Mouse (Mus musculus): ENCODE measurements around the gene Cnnm3. TPM values are rescaled to one million over a fixed set of nuclear protein-coding genes. Genes with fewer than 3 reads are reported as not detected.

The Cnnm3 gene
- total RNA-seq, 1 experiment from 2014 or later: 20.8 TPM

DNA sequence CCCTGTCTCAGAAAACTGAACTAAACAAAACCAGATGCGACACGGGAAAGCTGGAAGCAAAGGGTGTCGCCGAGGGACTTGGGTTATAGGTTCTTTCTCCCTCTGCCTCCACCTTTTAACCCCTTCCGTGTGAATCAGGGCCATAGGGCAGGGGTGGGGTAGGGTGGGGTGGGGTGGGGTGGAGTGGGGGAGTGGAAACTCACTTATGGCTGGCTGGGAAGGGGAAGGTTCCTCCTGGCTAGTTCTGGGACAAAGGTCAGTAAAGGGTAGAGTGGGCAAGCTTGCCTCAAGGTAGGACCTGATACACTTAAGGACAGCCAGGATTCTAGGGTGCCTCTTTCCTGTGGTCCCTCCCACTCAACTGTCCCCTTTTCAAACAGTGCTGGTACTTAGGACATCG is 18.4 kb upstream of the Cnnm3 start:
- ATAC-seq (ENCODE audit: extremely low read depth, insufficient number of reproducible peaks, low FRiP score, poor library complexity, severe bottlenecking): no peak

DNA sequence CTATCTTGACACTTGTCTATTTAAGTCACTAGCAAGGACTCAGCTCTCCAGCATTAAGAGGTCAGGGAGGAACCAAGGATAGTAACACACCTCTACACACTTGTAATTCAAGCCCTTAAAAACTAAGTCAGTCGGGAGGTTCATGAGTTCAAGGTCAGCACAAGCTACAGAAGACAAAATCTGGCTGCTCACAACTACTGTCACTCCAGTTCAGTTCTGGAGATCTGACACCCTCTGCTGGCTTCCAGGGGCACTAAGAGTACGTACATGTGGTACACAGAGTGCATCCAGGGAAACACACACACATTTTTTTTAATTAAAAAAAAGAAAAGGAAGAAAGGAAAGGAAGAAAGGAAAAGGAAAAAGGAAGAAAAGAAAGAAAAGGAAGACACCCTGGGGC is 14.9 kb upstream of the Cnnm3 start:
- ATAC-seq (ENCODE audit: extremely low read depth, insufficient number of reproducible peaks, low FRiP score, poor library complexity, severe bottlenecking): no peak

DNA sequence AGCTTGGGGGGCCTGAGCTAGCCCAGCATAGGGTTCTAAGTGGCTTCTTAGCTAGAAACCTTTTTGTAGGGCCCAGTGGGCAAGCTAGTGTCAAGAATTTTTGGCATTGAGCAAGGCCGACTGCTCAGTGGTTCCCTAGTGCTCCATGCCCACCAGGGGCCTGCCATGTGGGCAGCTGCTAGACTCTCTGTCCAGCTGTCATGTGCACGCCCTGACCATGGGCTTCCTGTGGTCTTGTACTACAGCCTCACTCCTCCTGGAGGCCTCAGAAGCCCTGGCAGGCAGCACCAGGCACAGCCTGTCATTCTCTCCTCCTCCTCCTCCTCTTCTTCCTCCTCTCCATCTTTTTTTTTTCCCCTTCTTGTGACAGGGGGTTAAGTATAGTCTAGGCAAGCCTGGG is 14.4 kb upstream of the Cnnm3 start:
- ATAC-seq (ENCODE audit: extremely low read depth, insufficient number of reproducible peaks, low FRiP score, poor library complexity, severe bottlenecking): no peak

DNA sequence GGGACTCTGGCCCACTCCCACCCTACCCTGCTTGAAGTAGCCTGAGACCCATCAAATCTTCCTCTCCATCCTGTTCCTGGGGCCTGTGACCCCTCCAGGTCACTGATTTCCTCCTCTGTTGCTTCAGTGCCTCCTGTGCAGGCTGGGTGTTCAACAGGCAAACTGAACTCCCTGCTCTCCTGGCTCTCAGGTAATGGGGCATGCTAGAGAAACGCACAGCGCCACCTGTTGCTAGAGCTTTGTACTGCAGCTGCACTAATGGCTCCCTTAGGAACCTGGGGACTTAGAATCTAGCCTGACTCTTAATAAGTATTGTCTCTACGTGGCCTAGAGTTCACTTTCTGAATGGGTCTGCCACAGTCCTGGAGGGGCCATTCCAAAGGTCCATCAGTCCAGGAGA is 10.4 kb upstream of the Cnnm3 start:
- ATAC-seq (ENCODE audit: extremely low read depth, insufficient number of reproducible peaks, low FRiP score, poor library complexity, severe bottlenecking): peak; percentile 76

DNA sequence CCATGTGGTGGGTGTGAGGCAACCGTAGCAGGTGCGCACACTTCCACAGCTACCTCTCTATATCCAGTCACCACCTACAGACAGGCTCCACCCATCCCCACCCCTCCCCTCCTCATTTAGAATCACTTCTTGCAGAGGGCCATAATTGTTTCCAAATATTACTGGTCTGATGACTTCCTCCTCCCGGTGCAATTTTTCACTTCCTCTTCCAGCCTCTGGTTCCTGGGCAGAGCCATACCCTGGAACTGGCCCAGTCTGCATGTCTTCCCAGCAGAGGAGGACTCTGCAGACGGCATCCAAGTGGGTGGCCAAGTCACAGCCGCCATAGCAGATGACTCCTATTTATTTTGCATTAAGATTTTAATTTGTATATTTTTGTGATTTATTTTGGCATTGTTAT is 3.4 kb upstream of the Cnnm3 start:
- ATAC-seq (ENCODE audit: extremely low read depth, insufficient number of reproducible peaks, low FRiP score, poor library complexity, severe bottlenecking): peak; percentile 31; the same call in 1 of the 2 replicates

DNA sequence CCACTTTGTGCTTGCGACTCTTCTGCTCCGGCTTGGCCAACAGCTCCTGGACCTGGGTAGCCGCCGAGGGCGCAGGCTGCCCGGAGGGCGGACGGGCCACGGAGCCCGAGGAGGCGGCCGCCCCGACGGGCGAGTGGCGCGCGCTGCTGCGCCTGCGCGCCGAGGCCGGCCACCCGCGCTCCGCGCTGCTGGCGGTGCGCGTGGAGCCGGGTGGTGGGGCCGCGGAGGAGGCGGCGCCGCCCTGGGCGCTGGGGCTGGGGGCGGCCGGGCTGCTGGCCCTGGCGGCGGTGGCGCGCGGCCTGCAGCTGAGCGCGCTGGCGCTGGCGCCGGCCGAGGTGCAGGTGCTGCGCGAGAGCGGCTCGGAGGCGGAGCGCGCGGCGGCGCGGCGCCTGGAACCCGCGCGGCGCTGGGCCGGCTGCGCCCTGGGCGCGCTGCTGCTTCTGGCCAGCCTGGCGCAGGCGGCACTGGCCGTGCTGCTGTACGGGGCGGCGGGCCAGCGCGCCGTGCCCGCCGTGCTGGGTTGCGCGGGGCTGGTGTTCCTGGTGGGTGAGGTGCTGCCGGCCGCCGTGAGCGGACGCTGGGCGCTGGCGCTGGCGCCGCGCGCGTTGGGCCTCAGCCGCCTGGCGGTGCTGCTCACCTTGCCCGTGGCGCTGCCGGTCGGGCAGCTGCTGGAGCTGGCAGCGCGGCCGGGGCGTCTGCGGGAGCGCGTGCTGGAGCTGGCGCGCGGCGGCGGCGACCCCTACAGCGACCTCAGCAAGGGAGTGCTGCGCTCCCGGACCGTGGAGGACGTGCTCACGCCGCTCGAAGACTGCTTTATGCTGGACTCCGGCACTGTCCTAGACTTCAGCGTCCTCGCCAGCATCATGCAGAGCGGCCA is 660 bp downstream of the Cnnm3 start:
- ATAC-seq (ENCODE audit: extremely low read depth, insufficient number of reproducible peaks, low FRiP score, poor library complexity, severe bottlenecking): no peak

DNA sequence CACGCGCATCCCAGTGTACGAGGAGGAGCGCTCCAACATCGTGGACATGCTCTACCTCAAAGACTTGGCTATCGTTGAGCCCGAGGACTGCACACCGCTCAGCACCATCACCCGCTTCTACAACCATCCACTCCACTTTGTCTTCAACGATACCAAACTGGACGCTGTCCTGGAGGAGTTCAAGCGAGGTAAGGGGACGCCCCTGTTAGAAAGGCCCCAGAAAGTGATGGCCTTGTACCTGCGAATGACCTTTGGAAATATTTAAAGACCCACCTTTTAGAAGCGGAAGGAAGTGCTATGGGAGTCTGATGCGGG is 1.3 kb downstream of the Cnnm3 start:
- ATAC-seq (ENCODE audit: extremely low read depth, insufficient number of reproducible peaks, low FRiP score, poor library complexity, severe bottlenecking): no peak

DNA sequence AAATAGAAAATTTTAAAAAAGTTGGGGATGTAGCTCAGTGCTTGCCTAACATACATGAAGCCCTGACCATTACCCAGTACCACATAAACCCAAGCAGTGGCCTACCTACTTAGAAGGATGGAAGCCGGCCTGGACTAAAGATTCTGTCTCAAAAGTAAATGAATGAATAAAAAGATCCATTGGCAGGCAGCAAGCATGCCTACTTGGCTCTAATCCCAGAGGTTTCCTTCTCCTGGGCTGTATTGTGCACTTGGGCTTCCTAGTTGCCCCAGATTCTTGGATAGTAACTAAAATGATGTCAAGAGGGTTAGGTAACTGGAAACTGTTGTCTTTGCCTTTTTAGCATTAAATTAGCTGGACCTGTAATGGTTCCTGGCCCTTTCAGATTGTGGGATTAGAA is 1.6 kb downstream of the Cnnm3 start:
- ATAC-seq (ENCODE audit: extremely low read depth, insufficient number of reproducible peaks, low FRiP score, poor library complexity, severe bottlenecking): no peak

DNA sequence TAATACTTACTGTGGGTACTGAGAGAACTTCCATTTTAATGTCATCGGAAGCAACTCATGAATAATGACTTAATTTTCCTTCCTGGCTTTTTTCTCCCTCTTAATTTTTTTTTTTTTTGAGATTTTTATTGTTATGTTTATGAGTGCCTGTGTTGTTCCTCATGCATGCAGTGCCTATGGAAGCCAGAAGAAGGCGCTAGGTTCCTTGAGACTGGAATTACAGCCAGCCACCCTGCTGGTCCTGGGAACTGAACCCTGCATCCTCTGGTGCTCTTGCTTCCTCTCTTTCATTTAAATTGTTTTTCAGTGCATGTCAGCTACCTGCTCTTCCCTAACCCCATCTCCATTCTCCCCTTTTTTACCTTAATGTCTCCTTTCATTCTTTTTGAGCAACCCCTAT is 2.1 kb downstream of the Cnnm3 start:
- ATAC-seq (ENCODE audit: extremely low read depth, insufficient number of reproducible peaks, low FRiP score, poor library complexity, severe bottlenecking): no peak

DNA sequence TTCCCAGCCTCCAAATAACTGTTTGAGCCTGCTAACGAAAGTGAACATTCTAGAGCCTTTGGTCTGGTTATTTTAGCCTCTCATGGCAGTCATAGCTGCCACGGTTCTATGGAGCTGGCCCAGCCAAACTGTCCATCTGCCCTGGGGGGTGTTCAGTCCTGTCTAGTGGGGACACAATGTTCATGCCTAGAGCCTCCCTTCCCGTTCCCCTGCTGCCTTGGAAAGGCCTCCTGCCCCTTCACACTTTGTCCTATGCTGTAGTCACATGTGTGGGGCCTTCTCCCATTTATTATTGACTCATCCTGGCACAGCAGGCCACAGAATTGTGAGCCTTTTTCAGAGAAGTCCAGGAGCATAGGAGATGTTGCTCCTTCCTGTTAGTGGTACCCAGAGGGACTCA is 6.6 kb downstream of the Cnnm3 start:
- ATAC-seq (ENCODE audit: extremely low read depth, insufficient number of reproducible peaks, low FRiP score, poor library complexity, severe bottlenecking): no peak

DNA sequence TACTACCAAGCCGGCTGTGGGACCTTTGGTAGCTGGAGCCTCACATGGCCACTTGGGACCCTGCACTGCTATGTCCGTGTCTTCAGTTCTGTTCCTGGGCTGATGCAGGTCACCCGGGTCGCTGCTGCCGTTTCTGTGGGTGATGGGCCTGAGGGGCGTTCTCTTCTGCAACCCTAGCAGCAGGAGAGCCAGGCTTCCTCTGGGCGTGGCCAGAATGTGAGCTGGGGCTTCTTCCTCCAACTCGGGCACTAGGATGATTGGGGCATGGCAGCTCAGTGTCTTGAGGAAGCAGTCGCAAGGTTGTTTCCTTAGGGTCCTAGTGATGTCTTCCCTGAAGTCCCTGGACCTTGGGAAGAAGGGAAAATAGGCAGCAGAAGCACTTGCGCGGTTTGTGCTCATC is 8.0 kb downstream of the Cnnm3 start:
- no peak for ATAC-seq (ENCODE audit: extremely low read depth, insufficient number of reproducible peaks, low FRiP score, poor library complexity, severe bottlenecking)

DNA sequence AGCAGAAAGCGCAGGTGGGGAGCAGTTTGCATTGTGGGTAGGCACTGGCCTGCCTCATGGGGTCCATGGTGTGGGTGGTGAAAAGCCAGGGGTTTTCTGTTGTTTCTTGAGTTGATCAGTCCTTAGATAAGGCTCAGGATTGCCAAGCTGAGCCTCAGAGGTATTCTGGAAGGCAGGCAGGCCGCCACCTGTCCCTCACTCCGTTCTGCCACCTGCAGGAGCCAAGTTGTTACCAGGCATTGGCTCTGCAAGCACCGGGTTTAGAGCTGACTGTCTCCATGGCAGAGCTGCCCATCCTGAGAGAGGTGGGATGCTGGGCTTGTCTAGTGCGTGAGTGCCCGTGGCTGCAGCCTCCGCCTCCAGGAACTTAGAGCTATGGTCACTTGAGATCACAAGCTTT is 10.5 kb downstream of the Cnnm3 start:
- ATAC-seq (ENCODE audit: extremely low read depth, insufficient number of reproducible peaks, low FRiP score, poor library complexity, severe bottlenecking): no peak

DNA sequence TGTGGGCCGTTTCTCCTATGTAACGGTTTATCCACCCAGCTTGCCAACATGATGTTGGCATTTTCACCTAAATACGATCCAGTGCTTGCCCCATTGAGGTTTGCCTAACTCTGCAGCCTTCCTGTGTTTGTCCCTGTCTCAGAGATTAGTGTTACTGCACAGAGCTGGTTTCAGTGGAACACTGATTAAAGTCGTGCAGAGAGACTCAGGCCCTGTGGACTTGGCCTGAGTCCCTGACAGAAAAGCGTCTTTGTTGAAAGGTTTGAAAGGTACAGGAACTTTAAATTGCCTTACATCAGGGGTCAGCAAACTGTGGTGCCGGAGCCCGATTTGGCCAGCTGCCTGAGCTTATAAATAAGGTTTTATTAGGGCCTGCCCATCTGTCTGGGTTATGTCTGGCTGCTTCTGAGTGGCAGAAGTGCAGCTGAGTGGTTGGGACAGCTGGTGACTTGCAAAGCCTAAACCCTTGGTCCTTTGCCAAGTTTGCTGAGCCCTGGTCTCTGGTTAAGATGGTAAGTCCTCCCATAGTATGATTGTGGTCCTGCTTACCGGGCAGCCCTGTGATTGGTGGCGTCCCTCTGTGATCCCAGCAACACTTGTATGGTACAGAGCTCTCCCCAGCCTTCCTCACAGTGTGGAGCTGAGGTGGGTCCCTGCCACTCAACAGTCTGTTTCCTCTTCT is 11.8 kb downstream of the Cnnm3 start:
- ATAC-seq (ENCODE audit: extremely low read depth, insufficient number of reproducible peaks, low FRiP score, poor library complexity, severe bottlenecking): no peak

DNA sequence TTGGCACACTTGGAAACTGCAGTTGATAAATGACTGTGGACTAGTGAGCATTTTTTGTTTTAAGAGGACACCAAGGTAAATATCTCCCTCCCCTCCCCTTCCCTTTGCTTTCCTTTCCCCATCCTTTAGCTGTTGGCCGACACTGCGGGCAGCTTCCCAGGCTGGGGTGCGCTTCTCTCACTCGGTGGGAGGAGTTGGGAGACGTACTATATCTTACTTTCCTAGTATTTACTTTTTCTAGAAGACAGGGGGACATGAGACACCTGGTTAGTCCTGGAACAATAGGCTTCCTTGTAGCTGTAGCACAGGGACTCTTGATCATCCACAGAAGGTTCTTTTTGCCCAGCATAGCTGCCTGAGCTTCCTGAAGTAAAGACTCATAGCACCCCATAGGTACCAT is 12.4 kb downstream of the Cnnm3 start:
- ATAC-seq (ENCODE audit: extremely low read depth, insufficient number of reproducible peaks, low FRiP score, poor library complexity, severe bottlenecking): no peak

DNA sequence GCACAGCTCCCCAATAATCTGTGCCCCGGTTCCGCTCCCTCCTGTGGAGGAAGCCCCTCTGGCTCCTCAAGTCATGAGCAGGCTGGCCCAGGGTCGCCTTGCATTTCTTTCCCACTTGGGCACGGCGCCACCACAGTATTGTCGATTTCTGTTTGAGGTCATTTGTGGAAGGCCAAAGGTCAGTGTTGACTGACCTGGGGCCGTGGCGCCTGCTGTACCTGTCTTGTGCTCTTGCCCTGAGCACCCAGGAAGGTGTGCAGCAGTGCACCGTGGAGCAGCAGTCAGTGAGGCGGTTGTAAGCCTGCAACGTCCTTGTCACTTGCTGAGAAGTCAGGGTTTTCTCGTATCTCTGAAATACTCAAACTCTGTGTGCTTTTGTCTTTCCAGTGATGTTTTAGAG is 14.1 kb downstream of the Cnnm3 start:
- no peak for ATAC-seq (ENCODE audit: extremely low read depth, insufficient number of reproducible peaks, low FRiP score, poor library complexity, severe bottlenecking)

DNA sequence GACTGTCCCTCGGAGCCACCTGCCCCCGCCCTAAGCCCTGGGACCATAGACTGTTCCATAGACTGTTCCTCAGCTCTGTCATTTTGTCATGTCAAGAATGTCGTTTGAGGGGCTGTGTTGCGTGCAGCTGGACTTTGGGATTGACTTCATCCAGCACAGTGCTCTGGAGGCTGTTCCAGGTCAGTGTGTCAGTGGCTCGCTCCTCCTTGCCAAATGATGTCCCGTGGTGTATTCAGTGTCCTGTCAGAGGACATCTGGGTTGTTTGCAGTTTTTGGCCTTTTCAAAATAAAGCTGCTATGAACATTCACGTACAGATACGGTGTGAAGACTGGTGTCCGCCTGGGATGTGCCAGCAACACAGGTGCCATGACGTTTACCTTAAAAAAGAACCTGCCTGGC is 15.2 kb downstream of the Cnnm3 start:
- no peak for ATAC-seq (ENCODE audit: extremely low read depth, insufficient number of reproducible peaks, low FRiP score, poor library complexity, severe bottlenecking)

DNA sequence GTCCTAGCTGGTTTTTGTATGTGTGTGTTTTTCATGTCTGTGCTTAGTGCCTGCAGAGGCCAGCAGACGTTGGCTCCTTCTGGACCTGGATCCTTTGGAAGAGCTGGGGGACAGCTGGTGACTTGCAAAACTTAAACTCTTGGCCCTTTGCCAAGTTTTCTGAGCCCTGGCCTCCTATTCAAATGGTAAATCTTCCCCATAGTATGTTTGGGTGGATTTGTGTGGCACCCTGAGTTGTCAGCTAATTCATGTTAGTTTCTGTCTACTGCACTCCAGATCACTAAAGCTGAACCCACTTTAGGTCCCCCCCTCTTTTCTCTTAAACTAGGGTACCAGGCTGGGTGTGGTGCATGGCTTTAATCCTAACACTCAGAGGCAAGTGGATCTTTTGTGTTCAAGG is 16.7 kb downstream of the Cnnm3 start:
- ATAC-seq (ENCODE audit: extremely low read depth, insufficient number of reproducible peaks, low FRiP score, poor library complexity, severe bottlenecking): no peak

DNA sequence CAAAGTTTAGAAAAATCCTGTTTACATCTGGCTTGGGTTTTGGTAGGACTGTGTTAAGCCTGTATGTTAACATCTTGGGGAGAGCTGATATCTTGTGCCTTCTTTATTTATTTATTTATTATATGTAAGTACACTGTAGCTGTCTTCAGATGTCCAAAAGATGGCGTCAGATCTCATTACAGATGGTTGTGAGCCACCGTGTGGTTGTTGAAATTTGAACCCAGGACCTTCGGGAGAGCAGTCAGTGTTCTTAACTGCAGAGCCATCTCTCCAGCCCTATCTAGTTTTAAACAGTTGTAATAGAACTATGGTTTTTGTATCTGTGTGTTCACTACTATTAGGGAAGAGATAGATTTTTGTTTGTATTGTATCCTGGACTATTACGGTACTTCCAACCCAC is 17.6 kb downstream of the Cnnm3 start:
- ATAC-seq (ENCODE audit: extremely low read depth, insufficient number of reproducible peaks, low FRiP score, poor library complexity, severe bottlenecking): no peak

DNA sequence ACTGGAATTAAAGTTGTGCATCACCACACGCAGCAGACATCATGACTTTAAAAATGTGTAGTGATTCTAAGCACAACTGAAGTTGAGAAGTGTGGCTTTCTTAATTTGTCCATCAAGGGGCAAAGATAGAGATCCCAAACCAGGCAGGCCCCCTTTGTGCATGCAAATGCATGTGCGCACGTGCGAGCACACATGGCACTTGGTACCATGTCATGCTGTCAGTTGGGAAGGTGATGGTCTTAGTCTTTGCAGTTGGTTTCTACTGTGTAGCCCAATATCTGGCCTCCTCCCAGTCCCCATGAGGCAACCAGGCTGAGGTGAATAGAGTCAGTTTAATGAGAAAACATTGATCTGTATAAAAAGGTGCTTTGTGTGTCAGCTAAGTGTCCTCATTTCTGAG is 18.2 kb downstream of the Cnnm3 start:
- ATAC-seq (ENCODE audit: extremely low read depth, insufficient number of reproducible peaks, low FRiP score, poor library complexity, severe bottlenecking): no peak

DNA sequence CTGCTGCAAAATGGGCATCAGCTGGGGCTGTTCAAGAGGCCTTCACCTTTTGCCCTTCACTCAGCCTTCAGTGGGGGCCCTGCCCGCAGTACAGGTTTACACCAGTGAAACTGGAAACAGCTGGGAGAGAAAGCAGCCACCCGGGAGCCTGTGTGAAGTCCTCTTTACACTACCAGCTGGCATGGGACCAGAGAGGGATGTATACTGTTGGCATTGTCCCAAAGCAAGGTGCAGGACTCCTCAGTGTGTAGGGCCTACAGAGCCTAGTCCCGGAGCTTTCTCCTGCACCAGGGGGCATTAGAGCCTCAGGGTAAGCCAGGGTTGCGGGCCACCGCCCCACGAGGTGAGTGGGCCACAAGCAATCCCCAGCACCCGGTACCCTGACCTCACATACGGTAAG is 18.8 kb downstream of the Cnnm3 start:
- no peak for ATAC-seq (ENCODE audit: extremely low read depth, insufficient number of reproducible peaks, low FRiP score, poor library complexity, severe bottlenecking)

DNA sequence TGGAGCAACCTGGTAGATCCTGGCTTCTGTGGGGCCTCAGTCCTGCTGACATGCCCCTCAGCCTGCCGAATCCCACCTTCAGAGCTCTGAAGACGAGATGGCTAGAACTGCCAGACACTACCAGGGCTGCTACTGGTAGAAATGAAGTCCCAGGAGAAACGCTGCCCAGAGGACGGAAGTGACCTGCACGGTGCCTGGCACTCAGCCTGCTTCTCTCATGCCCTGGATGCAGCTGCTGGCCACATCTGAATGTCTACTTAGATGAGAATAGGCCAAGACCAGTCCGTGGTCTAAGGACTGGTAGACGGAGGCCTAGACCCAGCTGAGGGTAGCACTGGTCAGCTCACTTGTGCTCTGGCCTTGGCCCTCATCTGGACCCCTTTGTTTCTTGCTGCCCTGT is 19.3 kb downstream of the Cnnm3 start:
- ATAC-seq (ENCODE audit: extremely low read depth, insufficient number of reproducible peaks, low FRiP score, poor library complexity, severe bottlenecking): no peak

Measured in neutrophil, adult 5-6 weeks (primary cell).